Mouse (Mus musculus) forebrain, embryonic 16.5 days (tissue): Measurements from ENCODE around the gene Ap3d1. TPM values are rescaled to one million over a fixed set of nuclear protein-coding genes. Genes with fewer than 3 reads are reported as not detected.

Experiments
- ATAC-seq: fragments of 200-750 bp; cut with Nextera tagmentation; 2 replicates; pipeline ENCODE4 v1.8.0; 2017; ENCODE audit warnings: mild to moderate bottlenecking, moderate library complexity
- H3K27ac ChIP-seq: fragments of 300-500 bp; sonication (generic); 2 replicates; pipeline ENCODE4 v1.5.1; 2014; ENCODE audit warnings: low read length, control low read depth
- H3K27me3 ChIP-seq: fragments of 300-500 bp; sonication (generic); replicated peaks from 2 replicates; pipeline ENCODE4 v1.6.1; 2014; ENCODE audit warnings: low read length; ENCODE audit not compliant: control insufficient read depth, insufficient read depth
- H3K36me3 ChIP-seq: fragments of 300-500 bp; sonication (generic); 2 replicates; pipeline ENCODE4 v1.6.1; 2014; ENCODE audit not compliant: control insufficient read depth, insufficient read depth
- H3K4me1 ChIP-seq: fragments of 300-500 bp; sonication (generic); replicated peaks from 2 replicates; pipeline ENCODE4 v1.6.1; 2014; ENCODE audit warnings: low read length; ENCODE audit not compliant: control insufficient read depth, insufficient read depth
- H3K4me2 ChIP-seq: fragments of 300-500 bp; sonication (generic); 2 replicates; pipeline ENCODE4 v1.6.1; 2014; ENCODE audit warnings: mild to moderate bottlenecking, low read length, control low read depth
- H3K4me3 ChIP-seq: fragments of 300-500 bp; sonication (generic); replicated peaks from 2 replicates; pipeline ENCODE4 v1.5.1; 2014; ENCODE audit warnings: mild to moderate bottlenecking, low read length, control low read depth
- H3K9ac ChIP-seq: fragments of 300-500 bp; sonication (generic); replicated peaks from 2 replicates; pipeline ENCODE4 v1.6.1; 2014; ENCODE audit warnings: low read depth, low read length, control low read depth
- H3K9me3 ChIP-seq: fragments of 300-500 bp; sonication (generic); 2 replicates; pipeline ENCODE4 v1.6.1; 2016; ENCODE audit warnings: low read length; ENCODE audit not compliant: control insufficient read depth
- WGBS: fragments of 180-500 bp; shearing (Covaris S2); extraction: QIAGEN DNeasy Blood & Tissue Kit; methylation state at CpG from one replicate; pipeline ENCODE4 v1.1.7; 2014; 5-methylcytosine and 5-hydroxymethylcytosine counted together
- polyA plus RNA-seq: library from polyadenylated mRNA; unstranded; fragments of >200 nt; fragmentation: Nextera tagmentation; extraction: Ambion mirVana; gene quantifications from 2 replicates; pipeline ENCODE4 v1.2.1, GENCODE M21; 2015

The Ap3d1 gene
- polyA plus RNA-seq, 1 experiment from 2014 or later, result 102 TPM

DNA sequence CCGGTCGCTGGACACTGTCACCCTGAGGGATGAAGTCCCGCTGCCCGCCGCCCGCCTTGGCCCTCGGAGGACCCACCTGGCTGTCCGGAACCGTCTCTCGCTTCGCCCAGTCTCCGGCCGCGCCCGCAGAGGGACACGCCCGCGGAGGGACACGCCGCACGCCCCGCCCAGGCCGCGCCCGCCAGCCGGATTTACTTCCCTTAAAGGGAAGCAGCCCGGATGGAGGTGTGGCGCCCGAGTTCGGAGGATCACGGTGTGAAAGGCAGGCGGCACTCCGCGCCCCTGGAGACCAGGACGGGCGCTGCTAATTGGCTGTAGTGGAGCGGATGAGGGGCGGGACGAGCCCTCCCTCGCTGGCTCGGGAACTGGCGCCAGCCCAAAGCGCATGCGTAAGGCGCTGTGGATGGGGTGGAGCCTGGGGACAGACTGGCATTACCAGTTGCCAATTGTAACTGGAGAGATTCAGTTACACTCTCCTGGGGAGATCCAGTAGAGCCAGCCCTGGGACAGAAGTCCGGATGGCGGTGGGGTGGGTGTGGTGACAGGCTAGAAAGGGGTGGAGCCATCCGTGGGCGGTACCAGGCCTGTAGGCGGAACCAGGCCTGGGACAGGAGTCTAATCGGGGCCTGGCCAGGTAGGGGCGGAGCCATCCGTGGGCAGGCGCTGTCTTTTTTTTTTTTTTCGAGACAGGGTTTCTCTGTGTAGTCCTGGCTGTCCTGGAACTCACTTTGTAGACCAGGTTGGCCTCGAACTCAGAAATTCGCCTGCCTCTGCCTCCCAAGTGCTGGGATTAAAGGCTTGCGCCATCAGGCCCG is 40.1 kb downstream of the Ap3d1 start, which contains the start of the genes Mob3a and Izumo4:
Gene Mob3a (minus strand): TSS at position 257 of the 815 bp plus-strand sequence.
Gene Izumo4 (plus strand): TSS at position 464 of the 815 bp plus-strand sequence.
- H3K27ac ChIP-seq, result peak within 1 kb of the TSS; percentile 93
- H3K9me3 ChIP-seq, result no peaks in the 10 kb centered on the region
- peak; percentile 97 for ATAC-seq
- under 1% methylated on average over 59 of the region's 59 CpGs for WGBS
- peak within 1 kb of the TSS; percentile 91 for H3K9ac ChIP-seq
- H3K4me3 ChIP-seq, result peak within 1 kb of the TSS; percentile 86
- H3K4me2 ChIP-seq, result peak within 1 kb of the TSS; percentile 76
- H3K4me1 ChIP-seq, result peaks cover 41% of the 10 kb centered on the region
- peaks cover 4% of the 10 kb centered on the region; the same call in 1 of the 2 replicates for H3K36me3 ChIP-seq
- no peaks in the 10 kb centered on the region for H3K27me3 ChIP-seq

DNA sequence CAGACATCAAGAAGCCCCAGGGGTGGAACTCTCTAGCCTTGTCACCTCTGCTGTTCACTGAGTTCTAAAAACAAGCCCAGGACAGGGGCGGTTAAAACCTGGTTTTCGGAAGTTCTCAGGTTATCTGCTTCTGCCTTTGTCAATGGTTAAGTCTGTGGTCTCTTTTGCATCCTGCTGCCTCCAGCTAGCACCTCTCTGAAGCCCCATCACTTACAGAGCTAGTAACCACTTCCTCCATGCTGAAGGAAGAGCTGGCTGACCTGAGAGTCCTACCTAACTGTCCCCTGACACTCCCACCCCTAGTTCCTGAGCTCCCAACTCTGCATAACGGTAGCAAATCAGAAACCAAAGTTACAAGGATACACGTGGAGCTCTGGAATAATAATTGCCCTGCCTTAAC is 41.3 kb downstream of the Ap3d1 start:
- no peaks in the 10 kb centered on the region for H3K9me3 ChIP-seq
- H3K4me1 ChIP-seq, result peaks cover 41% of the 10 kb centered on the region
- no peak overlapping the region for H3K27ac ChIP-seq
- peak overlapping the region; percentile 86 for H3K4me3 ChIP-seq
- peak overlapping the region; percentile 17; the same call in 1 of the 2 replicates for H3K9ac ChIP-seq
- ATAC-seq, result no peak
- 46% methylated on average over 4 of the region's 4 CpGs for WGBS
- peak overlapping the region; percentile 62 for H3K4me2 ChIP-seq
- no peaks in the 10 kb centered on the region; the same call in 1 of the 2 replicates for H3K36me3 ChIP-seq
- H3K27me3 ChIP-seq, result no peaks in the 10 kb centered on the region

DNA sequence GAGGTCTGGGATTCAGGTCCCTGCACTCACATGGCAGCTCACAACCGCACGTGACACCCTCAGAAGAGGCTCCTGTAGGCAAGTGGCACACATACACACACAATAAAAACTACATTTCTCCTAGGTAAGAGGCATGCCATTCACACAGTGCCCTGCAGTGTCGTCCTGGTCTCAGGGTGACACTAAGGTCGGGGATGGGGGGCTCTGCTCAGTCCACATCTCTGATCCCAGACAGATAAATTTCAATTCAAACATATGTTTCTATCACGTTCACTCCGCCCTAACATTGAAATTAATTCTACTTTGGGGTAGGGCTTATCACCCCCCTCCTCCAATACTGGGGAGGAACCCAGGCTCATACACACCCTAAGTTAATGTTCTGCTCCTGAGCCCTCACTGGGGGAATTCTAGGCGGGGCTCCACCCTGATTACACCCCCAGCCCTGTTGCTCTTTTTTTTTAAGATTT is 42.0 kb downstream of the Ap3d1 start:
- H3K36me3 ChIP-seq, result no peaks in the 10 kb centered on the region
- no peaks in the 10 kb centered on the region for H3K9me3 ChIP-seq
- H3K4me2 ChIP-seq, result no peak overlapping the region
- peaks cover 41% of the 10 kb centered on the region for H3K4me1 ChIP-seq
- WGBS, result 87% methylated on average over 7 of the region's 7 CpGs
- no peak for ATAC-seq
- H3K4me3 ChIP-seq, result no peak overlapping the region
- H3K9ac ChIP-seq, result no peak overlapping the region
- no peak overlapping the region for H3K27ac ChIP-seq
- H3K27me3 ChIP-seq, result no peaks in the 10 kb centered on the region

- Histone ChIP-seq H3K27ac (no peak overlapping the region), H3K4me3 (no peak overlapping the region), H3K4me1 (peaks cover 38% of the 10 kb centered on the region), H3K4me2 (no peak overlapping the region), H3K9me3 (no peaks in the 10 kb centered on the region), H3K27me3 (no peaks in the 10 kb centered on the region), H3K9ac (no peak overlapping the region), H3K36me3 (no peaks in the 10 kb centered on the region)
- no peak for ATAC-seq
- 94% methylated on average over 9 of the region's 9 CpGs for WGBS
Measured at GRCm38 (mm10) chr10:80698605-80699004, 43.5 kb downstream of the Ap3d1 start.

DNA sequence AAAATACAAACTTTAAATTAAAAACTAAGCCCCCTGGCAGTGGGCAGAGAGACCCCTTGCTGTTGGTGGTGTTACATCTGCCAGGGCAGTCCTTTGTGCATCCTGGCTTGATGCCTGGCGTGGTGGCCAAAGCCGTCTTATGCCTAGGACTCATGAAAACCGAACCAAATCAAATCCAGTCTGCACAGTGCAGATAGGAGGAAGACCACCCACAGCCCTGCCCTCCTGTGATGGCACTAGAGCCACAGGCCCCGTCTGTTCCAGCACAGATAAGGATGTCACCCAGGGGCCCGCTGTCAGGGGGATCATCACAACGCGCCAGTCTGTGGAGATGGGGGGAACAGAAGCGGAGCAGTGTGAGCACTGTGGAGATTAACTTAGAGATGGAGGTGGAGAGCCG is 44.3 kb downstream of the Ap3d1 start:
- WGBS, result 81% methylated on average over 9 of the region's 9 CpGs
- H3K27ac ChIP-seq, result no peak overlapping the region
- no peak overlapping the region for H3K9ac ChIP-seq
- H3K4me1 ChIP-seq, result peaks cover 31% of the 10 kb centered on the region
- H3K36me3 ChIP-seq, result no peaks in the 10 kb centered on the region
- H3K4me2 ChIP-seq, result no peak overlapping the region
- ATAC-seq, result no peak
- no peaks in the 10 kb centered on the region for H3K27me3 ChIP-seq
- no peak overlapping the region for H3K4me3 ChIP-seq
- no peaks in the 10 kb centered on the region for H3K9me3 ChIP-seq

GRCm38 (mm10) chr10:80697393-80697787 is 44.7 kb downstream of the Ap3d1 start:
- WGBS, result 93% methylated on average over 8 of the region's 8 CpGs
- Histone ChIP-seq H3K27me3 (no peaks in the 10 kb centered on the region), H3K4me3 (no peak overlapping the region), H3K4me1 (peaks cover 29% of the 10 kb centered on the region), H3K4me2 (no peak overlapping the region), H3K36me3 (no peaks in the 10 kb centered on the region), H3K9ac (no peak overlapping the region), H3K27ac (no peak overlapping the region), H3K9me3 (no peaks in the 10 kb centered on the region)
- no peak for ATAC-seq

DNA sequence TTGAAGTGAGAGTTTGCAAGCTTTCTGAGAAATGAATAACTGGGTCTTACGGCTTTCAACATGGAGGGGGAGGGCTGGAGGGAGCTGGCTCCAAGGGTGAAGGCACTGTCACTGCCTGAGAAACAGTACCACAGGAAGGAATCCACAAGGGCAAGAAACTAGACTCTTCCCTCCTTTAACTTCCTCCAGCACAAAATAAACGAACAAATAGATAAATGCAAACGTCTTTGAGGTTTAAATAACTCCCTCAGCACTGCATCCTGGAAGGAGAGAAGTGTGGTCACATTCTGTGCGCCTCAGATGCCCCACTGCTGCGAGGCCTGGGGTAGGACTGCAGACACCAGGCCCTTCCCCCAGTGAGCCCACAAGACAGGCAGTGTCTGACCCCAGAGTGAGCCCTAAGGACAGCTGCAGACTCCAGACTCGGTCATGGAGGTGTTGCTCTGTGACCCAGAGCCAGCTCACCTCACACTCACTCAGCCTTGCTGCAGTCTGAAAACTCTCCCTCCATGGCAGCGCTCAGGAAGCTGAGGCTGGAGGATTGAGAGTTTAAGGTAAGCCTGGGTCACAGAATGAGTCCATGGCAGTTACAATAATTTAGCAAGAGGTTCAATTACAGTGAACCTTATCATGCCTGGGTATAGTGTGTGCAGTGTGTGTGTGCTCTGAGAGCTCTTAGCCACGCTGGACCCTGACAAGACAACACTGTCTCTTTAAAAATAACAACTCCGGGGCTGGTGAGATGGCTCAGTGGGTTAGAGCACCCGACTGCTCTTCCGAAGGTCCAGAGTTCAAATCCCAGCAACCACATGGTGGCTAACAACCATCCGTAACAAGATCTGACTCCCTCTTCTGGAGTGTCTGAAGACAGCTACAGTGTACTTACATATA is 45.3 kb downstream of the Ap3d1 start:
- no peak overlapping the region for H3K27ac ChIP-seq
- no peak for ATAC-seq
- H3K9ac ChIP-seq, result no peak overlapping the region
- H3K4me1 ChIP-seq, result peaks cover 29% of the 10 kb centered on the region
- no peaks in the 10 kb centered on the region for H3K27me3 ChIP-seq
- H3K4me2 ChIP-seq, result no peak overlapping the region
- WGBS, result 73% methylated on average over 11 of the region's 12 CpGs
- H3K9me3 ChIP-seq, result no peaks in the 10 kb centered on the region
- no peak overlapping the region for H3K4me3 ChIP-seq
- no peaks in the 10 kb centered on the region for H3K36me3 ChIP-seq

GRCm38 (mm10) chr10:80695801-80696501 is 46.1 kb downstream of the Ap3d1 start:
- 76% methylated on average over 10 of the region's 10 CpGs for WGBS

More at GRCm38 (mm10) chr10:80695801-80696501, 46.1 kb downstream of the Ap3d1 start:
- no peaks in the 10 kb centered on the region for H3K9me3 ChIP-seq
- no peak overlapping the region for H3K4me2 ChIP-seq
- no peak overlapping the region for H3K27ac ChIP-seq
- no peak for ATAC-seq
- no peak overlapping the region for H3K4me3 ChIP-seq
- peaks cover 26% of the 10 kb centered on the region for H3K4me1 ChIP-seq
- 0 out of 2 replicates have a peak, but pooled peaks cover 3% of the 10 kb centered on the region for H3K36me3 ChIP-seq
- no peaks in the 10 kb centered on the region for H3K27me3 ChIP-seq
- H3K9ac ChIP-seq, result no peak overlapping the region
